Mouse (Mus musculus) liver, embryonic 15.5 days (tissue): ENCODE measurements around the gene Exoc7. TPM values are rescaled to one million over a fixed set of nuclear protein-coding genes. Genes with fewer than 3 reads are reported as not detected.

ENCODE experiments used
- ATAC-seq: fragments of 200-750 bp; cut with Nextera tagmentation; 2 replicates; pipeline ENCODE4 v1.8.0; 2017; ENCODE audit warnings: moderate number of reproducible peaks, mild to moderate bottlenecking, moderate library complexity; ENCODE audit not compliant: insufficient read depth
- H3K27ac ChIP-seq: fragments of 300-500 bp; sonication (generic); replicated peaks from 2 replicates; pipeline ENCODE4 v1.5.1; 2015; ENCODE audit warnings: mild to moderate bottlenecking, inconsistent platforms
- H3K27me3 ChIP-seq: fragments of 300-500 bp; sonication (generic); 2 replicates; pipeline ENCODE4 v1.6.1; 2015; ENCODE audit warnings: mild to moderate bottlenecking, inconsistent platforms
- H3K36me3 ChIP-seq: fragments of 300-500 bp; sonication (generic); replicated peaks from 2 replicates; pipeline ENCODE4 v1.6.1; 2015; ENCODE audit warnings: moderate library complexity, mild to moderate bottlenecking, inconsistent platforms
- H3K4me1 ChIP-seq: fragments of 300-500 bp; sonication (generic); replicated peaks from 2 replicates; pipeline ENCODE4 v1.6.1; 2015; ENCODE audit warnings: inconsistent platforms
- H3K4me2 ChIP-seq: fragments of 300-500 bp; sonication (generic); 2 replicates; pipeline ENCODE4 v1.6.1; 2015; ENCODE audit warnings: moderate library complexity, mild to moderate bottlenecking, inconsistent platforms
- H3K4me3 ChIP-seq: fragments of 300-500 bp; sonication (generic); replicated peaks from 2 replicates; pipeline ENCODE4 v1.5.1; 2015; ENCODE audit warnings: mild to moderate bottlenecking, inconsistent platforms
- H3K9ac ChIP-seq: fragments of 300-500 bp; sonication (generic); 2 replicates; pipeline ENCODE4 v1.6.1; 2015; ENCODE audit warnings: moderate library complexity, mild to moderate bottlenecking, inconsistent platforms
- H3K9me3 ChIP-seq: fragments of 300-500 bp; sonication (generic); replicated peaks from 2 replicates; pipeline ENCODE4 v1.6.1; 2016; ENCODE audit warnings: inconsistent platforms
- WGBS: fragments of 180-500 bp; shearing (Covaris S2); methylation state at CpG from one replicate; pipeline ENCODE4 v1.1.7; 2015; ENCODE audit warnings: mixed read lengths; ENCODE audit not compliant: insufficient replicate concordance; 5-methylcytosine and 5-hydroxymethylcytosine counted together
- polyA plus RNA-seq: library from polyadenylated mRNA; unstranded; fragments of >200 nt; fragmentation: Nextera tagmentation; extraction: Ambion mirVana; gene quantifications from 2 replicates; pipeline ENCODE4 v1.2.1, GENCODE M21; 2015

The Exoc7 gene
- polyA plus RNA-seq, 1 experiment from 2014 or later, result 19.1 TPM

DNA sequence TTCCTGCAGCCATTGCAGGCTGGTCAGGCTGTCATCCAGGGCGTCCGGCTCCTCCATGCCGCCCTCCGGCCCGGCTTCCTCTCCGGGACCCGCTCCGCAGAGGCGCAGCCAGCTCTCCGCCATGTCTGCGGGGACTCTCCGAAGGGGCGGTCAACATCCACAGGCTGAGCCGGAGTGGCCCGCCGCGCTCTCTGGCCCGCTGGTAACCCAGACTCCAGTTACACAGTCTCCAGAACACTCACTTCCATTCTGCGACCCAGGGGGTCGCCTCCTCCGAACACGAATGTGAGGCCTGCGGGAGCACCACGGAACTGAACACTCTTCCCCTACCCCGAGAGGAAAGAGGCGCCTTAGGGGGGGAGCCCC, 27.4 kb upstream of the Exoc7 start:
- WGBS, result 6% methylated on average over 26 of the region's 26 CpGs
- Histone ChIP-seq H3K27ac (no peak overlapping the region), H3K36me3 (no peaks in the 10 kb centered on the region), H3K4me1 (peaks cover 41% of the 10 kb centered on the region), H3K4me3 (peak overlapping the region; percentile 63), H3K27me3 (peaks cover 76% of the 10 kb centered on the region), H3K9ac (no peak overlapping the region; the same call in 1 of the 2 replicates), H3K9me3 (no peaks in the 10 kb centered on the region), H3K4me2 (peak overlapping the region; percentile 93)
- ATAC-seq, result no peak

DNA sequence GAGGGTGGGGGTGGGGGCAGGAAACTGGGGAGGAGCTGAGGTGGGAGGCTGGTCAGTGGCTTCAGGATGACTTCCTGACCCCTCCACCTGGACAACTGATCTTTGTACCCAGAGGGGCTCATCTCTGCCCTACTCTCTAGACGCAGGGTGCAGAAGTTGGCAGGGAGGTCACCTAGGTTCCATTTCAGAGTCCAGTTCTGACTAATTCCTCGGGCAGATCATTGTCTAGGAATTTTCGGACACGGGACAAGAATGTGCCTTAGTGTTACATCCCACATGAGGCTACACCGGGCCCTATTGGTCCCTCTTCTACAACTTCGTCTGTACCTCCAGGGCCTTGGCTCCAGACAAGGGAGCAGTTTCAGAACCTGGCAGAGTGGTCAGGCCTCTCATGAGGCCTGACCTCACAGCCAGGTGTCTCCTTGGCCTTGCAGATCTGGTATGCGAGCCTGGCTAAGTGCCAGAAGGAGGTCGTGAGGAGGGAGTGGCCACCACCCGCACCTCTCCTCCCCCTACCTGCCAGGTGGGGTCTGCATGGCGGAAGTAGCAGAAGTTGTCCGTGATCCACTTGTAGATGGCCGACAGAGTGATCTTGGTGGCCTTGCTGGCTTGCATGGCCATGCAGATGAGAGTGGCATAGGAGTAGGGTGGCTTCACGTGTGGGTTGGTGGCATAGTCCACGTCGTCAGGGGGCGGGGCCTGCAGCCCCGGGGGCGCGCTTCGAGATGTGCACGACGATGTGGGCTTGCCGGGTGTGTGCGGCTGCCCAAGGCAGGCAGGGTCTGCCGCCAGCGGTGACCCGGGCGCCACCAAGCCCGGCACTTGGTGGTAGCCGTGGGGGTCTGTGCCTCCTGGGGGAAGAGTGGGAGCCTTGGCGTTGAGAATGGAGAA, 26.7 kb upstream of the Exoc7 start:
- ATAC-seq, result no peak

DNA sequence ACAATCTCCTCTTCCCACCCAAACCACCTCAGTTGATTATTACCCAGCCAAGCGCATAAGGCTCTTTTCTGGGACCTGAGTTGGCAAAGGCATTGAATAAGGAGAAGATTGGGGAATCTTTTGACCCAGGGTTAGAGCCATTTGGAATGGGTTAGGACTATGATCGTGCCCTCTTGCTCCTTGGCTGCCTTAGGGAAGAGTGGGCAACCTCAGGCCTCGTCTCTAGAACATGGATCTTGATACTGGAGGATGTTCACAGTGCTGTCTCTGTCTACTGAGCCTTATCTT, 25.9 kb upstream of the Exoc7 start:
- Histone ChIP-seq H3K27me3 (peaks cover 67% of the 10 kb centered on the region), H3K36me3 (no peaks in the 10 kb centered on the region), H3K9ac (no peak overlapping the region), H3K27ac (peak overlapping the region; percentile 41; the same call in 1 of the 2 replicates), H3K4me1 (peaks cover 38% of the 10 kb centered on the region), H3K4me3 (no peak overlapping the region), H3K9me3 (no peaks in the 10 kb centered on the region), H3K4me2 (peak overlapping the region; percentile 93)
- ATAC-seq, result no peak
- WGBS, result 47% methylated on average over 3 of the region's 3 CpGs

More for the DNA sequence above, 26.7 kb upstream of the Exoc7 start:
- Histone ChIP-seq H3K9me3 (no peaks in the 10 kb centered on the region), H3K4me2 (peak overlapping the region; percentile 93), H3K27ac (peak overlapping the region; percentile 41; the same call in 1 of the 2 replicates), H3K4me3 (peak overlapping the region; percentile 63), H3K9ac (no peak overlapping the region; the same call in 1 of the 2 replicates), H3K36me3 (no peaks in the 10 kb centered on the region), H3K4me1 (peaks cover 38% of the 10 kb centered on the region), H3K27me3 (peaks cover 74% of the 10 kb centered on the region)
- 24% methylated on average over 31 of the region's 31 CpGs for WGBS

DNA sequence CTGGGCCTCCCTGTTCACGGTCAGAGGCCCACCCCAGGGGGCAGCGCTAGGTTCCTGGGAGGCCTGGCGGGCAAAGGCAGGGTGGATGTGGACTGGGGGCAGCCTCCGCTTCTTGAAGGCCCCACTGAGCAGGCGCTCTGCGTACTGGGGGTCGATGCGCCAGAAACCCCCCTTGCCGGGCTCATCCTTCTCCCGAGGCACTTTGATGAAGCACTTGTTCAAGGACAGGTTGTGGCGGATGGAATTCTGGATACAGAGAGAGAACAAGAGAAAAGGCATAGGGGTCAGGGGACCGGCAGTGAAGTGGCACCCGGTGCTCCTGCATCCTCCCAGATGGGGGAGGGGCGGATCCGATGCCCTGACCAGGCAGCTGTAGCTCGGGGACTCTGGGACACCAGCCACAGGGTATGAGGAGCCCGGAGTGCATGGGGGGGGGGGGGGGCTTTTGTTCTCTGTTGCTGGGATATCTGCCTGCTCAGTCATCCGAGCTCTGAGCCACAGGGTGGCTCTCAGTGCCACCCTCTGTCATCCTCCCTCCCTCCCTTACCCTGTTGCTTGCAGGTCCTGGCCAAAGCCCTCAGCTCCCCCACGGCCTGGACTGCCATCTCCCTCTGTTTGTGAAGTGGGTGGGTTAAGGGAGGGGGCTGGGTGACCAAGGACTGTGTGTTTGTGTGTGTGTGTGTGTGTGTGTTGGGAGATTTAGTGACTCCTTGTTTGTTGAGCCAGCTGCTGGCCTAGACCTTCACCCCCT, 25.4 kb upstream of the Exoc7 start:
- H3K9ac ChIP-seq, result no peak overlapping the region
- H3K36me3 ChIP-seq, result no peaks in the 10 kb centered on the region
- 55% methylated on average over 19 of the region's 19 CpGs for WGBS
- H3K9me3 ChIP-seq, result no peaks in the 10 kb centered on the region
- H3K27me3 ChIP-seq, result peaks cover 62% of the 10 kb centered on the region
- H3K27ac ChIP-seq, result no peak overlapping the region
- H3K4me1 ChIP-seq, result peaks cover 38% of the 10 kb centered on the region
- peak; percentile 14; the same call in 1 of the 2 replicates for ATAC-seq
- peak overlapping the region; percentile 93; the same call in 1 of the 2 replicates for H3K4me2 ChIP-seq
- no peak overlapping the region for H3K4me3 ChIP-seq

DNA sequence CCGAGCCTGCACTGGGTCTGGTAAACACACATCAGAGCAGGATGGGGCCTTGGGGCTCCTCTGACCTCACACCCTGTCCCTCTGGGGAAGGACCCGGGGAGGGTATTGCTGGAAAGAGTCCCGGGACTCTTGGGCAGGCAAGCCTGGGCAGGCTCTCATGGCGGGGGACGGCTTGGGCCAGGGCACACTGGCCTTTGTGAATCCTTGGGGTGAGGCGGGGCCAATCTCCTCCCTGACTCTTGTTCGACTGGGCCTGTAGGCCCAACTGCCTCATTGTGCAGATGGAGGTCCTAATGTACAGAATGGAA, 23.1 kb upstream of the Exoc7 start:
- Histone ChIP-seq H3K9ac (no peak overlapping the region), H3K36me3 (no peaks in the 10 kb centered on the region), H3K4me1 (peaks cover 21% of the 10 kb centered on the region), H3K27me3 (peaks cover 39% of the 10 kb centered on the region), H3K4me2 (no peak overlapping the region), H3K9me3 (no peaks in the 10 kb centered on the region), H3K27ac (no peak overlapping the region), H3K4me3 (no peak overlapping the region)
- 70% methylated on average over 7 of the region's 7 CpGs for WGBS
- no peak for ATAC-seq

DNA sequence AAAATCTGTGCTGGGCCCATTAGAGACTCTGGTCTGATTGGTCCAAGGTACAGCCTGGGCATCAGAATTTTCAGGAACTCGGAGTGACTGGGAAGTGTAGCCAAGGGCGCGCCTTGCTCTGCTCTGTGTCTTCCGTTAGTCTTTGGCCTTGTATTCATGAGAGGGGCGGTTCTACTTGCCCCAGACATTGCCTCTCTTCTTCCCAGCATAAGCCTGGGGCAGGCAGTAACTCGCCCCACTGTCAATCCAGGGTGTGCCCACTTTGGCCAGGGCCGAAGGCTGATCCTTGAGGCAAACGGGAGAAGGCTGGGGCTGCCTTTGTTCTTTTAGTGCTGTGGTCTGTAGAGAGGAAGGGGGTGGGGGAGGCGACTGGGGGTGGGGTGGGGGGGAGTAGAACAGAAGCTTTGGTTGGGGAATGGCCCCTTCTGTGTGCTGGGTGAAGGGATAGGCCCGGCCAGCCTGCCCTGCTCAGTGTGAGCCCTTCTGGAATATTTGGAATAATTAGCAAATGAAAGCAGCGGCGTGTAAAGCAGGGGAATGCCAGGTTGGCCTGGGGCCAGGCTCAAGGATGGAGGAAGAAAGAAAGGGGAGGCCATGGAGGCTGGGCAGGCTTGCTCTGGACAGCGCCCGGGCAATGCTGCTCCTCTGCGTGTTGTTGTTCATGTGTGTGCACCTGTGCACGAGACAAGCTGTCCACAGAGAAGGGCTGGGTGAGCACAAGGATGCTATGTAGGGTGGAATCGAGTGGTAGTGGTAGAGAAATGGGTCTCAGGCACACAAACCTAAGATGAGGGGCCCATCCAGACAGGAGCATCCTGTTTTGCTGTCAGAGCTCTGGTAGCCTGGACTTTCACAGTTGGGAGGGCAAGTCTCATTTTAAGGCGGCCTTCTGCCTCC, 22.5 kb upstream of the Exoc7 start:
- Histone ChIP-seq H3K9me3 (no peaks in the 10 kb centered on the region), H3K4me2 (no peak overlapping the region), H3K27me3 (peaks cover 33% of the 10 kb centered on the region), H3K36me3 (no peaks in the 10 kb centered on the region), H3K4me3 (no peak overlapping the region), H3K27ac (no peak overlapping the region), H3K9ac (no peak overlapping the region), H3K4me1 (peaks cover 17% of the 10 kb centered on the region)
- WGBS, result 61% methylated on average over 18 of the region's 18 CpGs
- no peak for ATAC-seq

DNA sequence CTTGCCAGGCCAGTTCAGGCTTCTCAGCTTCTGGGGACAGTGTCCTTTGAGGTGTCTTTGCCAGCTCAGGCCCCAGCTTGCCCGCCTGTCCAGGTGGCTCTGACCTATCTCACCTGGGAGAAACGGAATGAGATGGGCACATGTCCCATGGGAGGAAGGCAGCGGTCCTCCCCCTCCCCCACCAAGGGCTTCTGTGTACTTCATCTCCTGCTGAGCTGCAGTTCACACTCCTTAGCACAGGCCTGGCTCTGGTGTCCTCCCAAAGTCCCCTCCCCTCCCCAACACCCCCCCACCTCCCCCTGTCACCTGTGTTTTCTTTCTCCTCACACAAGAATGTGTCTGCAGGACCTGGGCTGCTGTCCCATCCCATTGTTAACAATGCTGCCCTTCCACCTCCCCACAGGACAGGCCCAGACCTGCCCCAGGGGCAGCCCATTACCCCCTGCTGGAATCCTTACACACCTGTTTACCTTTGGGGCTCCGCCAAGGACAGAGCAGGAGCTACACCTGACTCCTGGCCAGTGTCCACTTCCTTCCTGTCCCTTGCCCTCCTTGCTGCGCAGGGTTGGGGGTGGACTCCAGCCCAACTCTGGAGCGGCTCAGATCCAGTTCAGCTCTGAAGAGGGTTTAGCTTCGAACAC, 20.1 kb upstream of the Exoc7 start:
- WGBS, result 66% methylated on average over 7 of the region's 7 CpGs

DNA sequence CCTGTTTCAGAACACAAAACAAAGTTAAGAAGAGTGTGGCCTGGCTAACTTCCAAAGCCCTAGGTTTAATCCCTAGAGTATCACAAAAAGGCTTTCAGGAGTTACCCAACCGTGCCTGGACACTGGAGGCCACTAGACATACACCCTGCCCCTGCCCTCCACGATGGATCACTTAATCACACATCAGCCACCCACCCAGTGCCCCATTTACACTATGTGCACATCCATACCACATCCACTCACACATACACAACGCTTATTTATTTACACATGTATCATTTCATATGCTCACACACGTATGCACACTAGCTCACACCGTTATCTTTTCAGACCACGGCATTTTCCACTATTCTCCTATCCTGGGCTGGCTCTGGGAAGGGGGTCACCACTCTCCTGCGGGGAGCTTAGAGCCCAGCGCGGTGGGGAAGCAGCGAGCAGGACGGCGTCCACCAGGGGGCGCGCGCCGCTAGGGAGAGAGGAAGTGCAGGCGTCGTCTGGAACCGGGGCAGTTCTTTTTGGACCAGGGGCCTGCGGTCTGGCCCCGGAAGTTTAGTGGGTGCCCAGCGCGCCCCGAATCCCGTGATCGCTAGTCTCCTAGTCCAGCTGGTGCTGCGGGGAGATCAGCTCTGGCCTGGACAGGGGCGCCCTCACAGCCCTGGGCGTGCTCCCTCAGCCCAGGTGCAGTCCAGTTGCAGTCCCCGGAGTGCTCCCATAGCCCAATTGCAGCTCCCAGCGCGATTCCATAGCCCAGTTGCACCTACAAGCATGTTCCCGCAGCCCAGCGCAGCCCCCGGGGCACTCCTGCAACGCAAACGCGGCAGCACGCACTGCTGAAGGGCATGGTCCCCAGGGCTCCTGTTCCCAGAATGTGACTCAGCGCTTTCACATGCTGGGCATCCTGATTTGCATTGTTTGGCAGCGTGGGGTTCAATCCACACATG, 12.0 kb upstream of the Exoc7 start:
- peak overlapping the region; percentile 85 for H3K4me2 ChIP-seq
- peak overlapping the region; percentile 33 for H3K9ac ChIP-seq
- no peaks in the 10 kb centered on the region for H3K36me3 ChIP-seq
- ATAC-seq, result peak; percentile 68
- WGBS, result 1% methylated on average over 41 of the region's 41 CpGs
- peak overlapping the region; percentile 47 for H3K4me3 ChIP-seq
- H3K9me3 ChIP-seq, result no peaks in the 10 kb centered on the region
- H3K27me3 ChIP-seq, result 0 out of 2 replicates have a peak, but pooled peaks cover 7% of the 10 kb centered on the region
- H3K4me1 ChIP-seq, result peaks cover 13% of the 10 kb centered on the region
- no peak overlapping the region for H3K27ac ChIP-seq

More for the DNA sequence above, 20.1 kb upstream of the Exoc7 start:
- peaks cover 6% of the 10 kb centered on the region for H3K4me1 ChIP-seq
- H3K36me3 ChIP-seq, result no peaks in the 10 kb centered on the region
- H3K4me3 ChIP-seq, result no peak overlapping the region
- ATAC-seq, result no peak
- H3K4me2 ChIP-seq, result no peak overlapping the region
- peaks cover 8% of the 10 kb centered on the region for H3K27me3 ChIP-seq
- no peak overlapping the region for H3K27ac ChIP-seq
- H3K9ac ChIP-seq, result no peak overlapping the region
- H3K9me3 ChIP-seq, result no peaks in the 10 kb centered on the region

DNA sequence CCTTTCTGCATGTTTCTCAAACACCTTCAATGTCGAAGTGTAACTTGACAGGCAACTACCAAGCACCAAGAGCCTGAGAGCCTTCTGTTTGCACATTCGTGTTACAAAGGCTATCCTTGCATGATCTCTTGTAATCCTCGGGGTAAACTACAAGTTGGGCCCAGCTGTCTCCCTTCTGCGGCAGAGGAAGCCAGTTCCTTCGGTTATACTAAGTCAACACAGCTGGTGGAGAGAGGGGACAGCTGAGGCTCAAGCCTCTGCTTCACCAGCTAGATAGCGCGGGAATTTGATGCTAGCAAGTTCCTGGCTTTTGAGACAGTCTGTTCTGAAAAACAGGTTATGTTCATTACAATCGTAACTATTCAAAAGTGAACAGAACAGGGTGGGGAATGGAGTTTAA, 5.3 kb upstream of the Exoc7 start:
- H3K27ac ChIP-seq, result no peak overlapping the region
- H3K4me1 ChIP-seq, result peaks cover 21% of the 10 kb centered on the region
- H3K27me3 ChIP-seq, result no peaks in the 10 kb centered on the region
- H3K4me3 ChIP-seq, result no peak overlapping the region
- no peak overlapping the region for H3K9ac ChIP-seq
- no peaks in the 10 kb centered on the region for H3K36me3 ChIP-seq
- H3K9me3 ChIP-seq, result no peaks in the 10 kb centered on the region
- WGBS, result 60% methylated on average over 8 of the region's 8 CpGs
- H3K4me2 ChIP-seq, result no peak overlapping the region
- ATAC-seq, result no peak

DNA sequence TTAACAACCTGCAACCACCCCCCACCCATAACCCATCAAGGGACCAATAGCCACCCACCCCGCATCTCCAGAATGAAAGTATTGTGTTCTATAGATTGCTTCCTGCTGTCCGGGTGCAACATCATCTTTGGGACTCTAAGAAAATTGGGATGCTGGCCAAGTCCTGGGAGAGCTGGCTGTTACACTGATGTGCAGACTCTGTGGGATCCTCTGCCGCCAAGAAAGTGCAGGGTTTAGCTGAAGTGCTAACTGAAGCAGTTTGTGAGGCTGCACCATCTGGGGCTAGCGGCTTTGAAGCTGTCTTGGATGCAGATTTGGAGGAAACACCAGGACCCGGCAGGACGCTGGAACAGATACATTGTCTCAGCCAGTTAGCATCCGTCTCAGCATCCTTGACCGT, 4.1 kb upstream of the Exoc7 start:
- Histone ChIP-seq H3K9me3 (no peaks in the 10 kb centered on the region), H3K27ac (no peak overlapping the region), H3K4me1 (peaks cover 30% of the 10 kb centered on the region), H3K9ac (no peak overlapping the region), H3K4me3 (no peak overlapping the region), H3K4me2 (no peak overlapping the region), H3K36me3 (no peaks in the 10 kb centered on the region), H3K27me3 (no peaks in the 10 kb centered on the region)
- whole genome bisulfite sequencing, result 71% methylated on average over 8 of the region's 8 CpGs
- no peak for ATAC-seq
